Comparison of ENCODE assay signal across 13 mouse cellular contexts in the genomic region with DNA sequence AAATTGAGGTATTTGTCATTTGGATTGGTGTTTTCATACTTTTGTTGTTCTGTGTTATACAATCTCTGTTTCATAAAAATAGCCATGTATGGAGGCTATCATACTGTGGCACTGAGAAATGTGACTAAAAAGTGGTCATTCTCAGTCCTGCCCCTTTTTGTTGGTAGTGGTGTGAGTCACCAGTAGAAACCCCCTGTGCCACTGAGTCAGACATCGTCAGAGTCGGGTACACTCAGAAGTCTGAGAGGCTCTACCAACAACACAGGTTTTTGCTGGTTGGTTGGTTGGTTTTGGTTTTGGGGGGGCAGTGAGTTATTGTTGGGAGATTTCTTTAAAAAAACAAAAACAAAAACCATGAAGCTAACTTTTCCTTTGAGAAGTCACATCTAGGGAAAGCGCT.
"Had no signal": no experiment of that assay in that cellular context is flagged by ENCODE, and none has a peak within 500 bp of the region (broad histone marks: within the 10 kb centered on the region; RNA-seq: fewer than 3 reads in every experiment).

No protein-coding gene starts in this region.

- H3K4me2 ChIP-seq: limb, embryonic 13.5 days; neural tube, embryonic 12.5 days had no signal

- H3K36me3 ChIP-seq: limb, embryonic 13.5 days; neural tube, embryonic 12.5 days had no signal

- H3K4me1 ChIP-seq: neural tube, embryonic 12.5 days had no signal

- H3K9me3 ChIP-seq: neural tube, embryonic 12.5 days had no signal

- H3K27me3 ChIP-seq: limb, embryonic 13.5 days; neural tube, embryonic 12.5 days had no signal

- H3K9ac ChIP-seq: limb, embryonic 13.5 days; liver, embryonic 14.5 days; neural tube, embryonic 12.5 days had no signal

- H3K4me3 ChIP-seq: limb, embryonic 13.5 days; neural tube, embryonic 12.5 days had no signal

- H3K27ac ChIP-seq: limb, embryonic 13.5 days; liver, embryonic 14.5 days; neural tube, embryonic 12.5 days had no signal

- DNase-seq: kidney, adult 2 months; kidney, postnatal 36 days; layer of hippocampus, adult 9-11 months; layer of hippocampus, postnatal 36 days; lung, adult 18-20 months; midbrain, embryonic 14.5 days; right cerebral cortex, adult 18-20 months; right cerebral cortex, postnatal 25 days; thymus, adult 2 months; thymus, postnatal 36 days had no signal
